In the genomic region with DNA sequence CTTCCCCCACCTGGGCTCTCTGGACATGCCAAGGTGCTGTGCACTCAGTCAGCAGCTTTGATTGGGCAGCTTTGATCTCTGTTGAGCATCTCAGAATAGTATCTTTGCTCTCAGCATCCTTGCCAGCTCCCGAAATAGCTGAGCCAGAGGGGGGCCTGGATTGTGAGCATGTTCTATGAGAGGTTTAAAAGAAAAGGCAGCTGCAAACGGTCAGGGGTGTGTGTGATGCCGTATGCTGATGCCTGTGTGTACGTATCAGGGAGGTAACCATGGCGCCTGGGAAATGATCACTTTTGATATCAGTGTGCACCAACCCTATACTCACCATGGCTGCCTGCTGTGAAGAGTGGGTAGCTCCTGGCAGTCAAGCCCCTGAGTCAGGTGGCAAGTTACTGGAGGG, we compare ENCODE assay signal across 10 mouse cellular contexts.
DNase-seq lines count a peak whose midpoint lies in the region; ATAC-seq and TF ChIP-seq lines count a peak whose summit lies in the region.
"Had no signal": no experiment of that assay in that cellular context is flagged by ENCODE, and none has a peak within 500 bp of the region (broad histone marks: within the 10 kb centered on the region; RNA-seq: fewer than 3 reads in every experiment).

No protein-coding gene starts in this region.

- 0 out of 2 replicates have a peak, but pooled peaks cover 1% of the 10 kb centered on the region for H3K27me3 ChIP-seq in heart, embryonic 10.5 days (ENCODE audit: insufficient read depth, poor library complexity, severe bottlenecking)
- H3K27me3 ChIP-seq in heart, embryonic 12.5 days (replicated peaks): no peaks in the 10 kb centered on the region
- H3K27me3 ChIP-seq in neural tube, embryonic 13.5 days: no peaks in the 10 kb centered on the region
- no peaks in the 10 kb centered on the region for H3K27me3 ChIP-seq in neural tube, embryonic 15.5 days (replicated peaks)
- H3K27me3 ChIP-seq: liver, embryonic 15.5 days had no signal

- peaks cover 30% of the 10 kb centered on the region for H3K4me1 ChIP-seq in heart, embryonic 10.5 days
- peaks cover 33% of the 10 kb centered on the region for H3K4me1 ChIP-seq in heart, embryonic 12.5 days (replicated peaks)
- H3K4me1 ChIP-seq in neural tube, embryonic 13.5 days (replicated peaks): peaks cover 57% of the 10 kb centered on the region
- peaks cover 35% of the 10 kb centered on the region for H3K4me1 ChIP-seq in neural tube, embryonic 15.5 days
- peaks cover 40% of the 10 kb centered on the region for H3K4me1 ChIP-seq in olfactory bulb, adult 2 months (ENCODE audit: control insufficient read depth, insufficient read depth, low read length)
- H3K4me1 ChIP-seq: liver, embryonic 15.5 days had no signal

- no peak for TF ChIP-seq POLR2A in olfactory bulb, adult 2 months (IDR thresholded peaks at IDR 0.05; ENCODE audit: insufficient read depth, low read depth, low read length)

- no peak overlapping the region for H3K4me3 ChIP-seq in heart, embryonic 10.5 days
- H3K4me3 ChIP-seq in heart, embryonic 12.5 days: no peak overlapping the region
- H3K4me3 ChIP-seq in neural tube, embryonic 13.5 days: no peak overlapping the region
- H3K4me3 ChIP-seq in neural tube, embryonic 15.5 days (replicated peaks): no peak overlapping the region
- H3K4me3 ChIP-seq in olfactory bulb, adult 2 months (ENCODE audit: insufficient read depth, low read depth, low read length): no peak overlapping the region
- H3K4me3 ChIP-seq: liver, embryonic 15.5 days had no signal

- H3K4me2 ChIP-seq in heart, embryonic 12.5 days: no peak overlapping the region
- no peak overlapping the region for H3K4me2 ChIP-seq in neural tube, embryonic 13.5 days
- no peak overlapping the region for H3K4me2 ChIP-seq in neural tube, embryonic 15.5 days
- H3K4me2 ChIP-seq: liver, embryonic 15.5 days had no signal

- H3K9me3 ChIP-seq in heart, embryonic 10.5 days: no peaks in the 10 kb centered on the region
- no peaks in the 10 kb centered on the region for H3K9me3 ChIP-seq in heart, embryonic 12.5 days (replicated peaks)
- H3K9me3 ChIP-seq in neural tube, embryonic 13.5 days: no peaks in the 10 kb centered on the region
- H3K9me3 ChIP-seq in neural tube, embryonic 15.5 days (replicated peaks): no peaks in the 10 kb centered on the region
- H3K9me3 ChIP-seq: liver, embryonic 15.5 days had no signal

- TF ChIP-seq CTCF in olfactory bulb, adult 2 months (IDR thresholded peaks at IDR 0.05; ENCODE audit: insufficient read depth, low read depth, low read length): no peak

- DNase-seq in heart, embryonic 10.5 days (ENCODE audit: low spot score): no peak
- peak; percentile 77 for DNase-seq in cerebellum, adult 9-10 months
- no peak for DNase-seq in urinary bladder, postnatal 14 days (ENCODE audit: low spot score)

- no peaks in the 10 kb centered on the region for H3K36me3 ChIP-seq in heart, embryonic 10.5 days
- no peaks in the 10 kb centered on the region for H3K36me3 ChIP-seq in heart, embryonic 12.5 days
- H3K36me3 ChIP-seq in neural tube, embryonic 13.5 days: no peaks in the 10 kb centered on the region
- no peaks in the 10 kb centered on the region for H3K36me3 ChIP-seq in neural tube, embryonic 15.5 days
- H3K36me3 ChIP-seq: liver, embryonic 15.5 days had no signal

- no peak overlapping the region for H3K9ac ChIP-seq in heart, embryonic 12.5 days
- H3K9ac ChIP-seq in neural tube, embryonic 13.5 days: no peak overlapping the region
- H3K9ac ChIP-seq in neural tube, embryonic 15.5 days (replicated peaks): no peak overlapping the region
- H3K9ac ChIP-seq: liver, embryonic 15.5 days had no signal

- 63% methylated on average over 5 of the region's 5 CpGs for WGBS in heart, embryonic 10.5 days
- 41% methylated on average over 5 of the region's 5 CpGs for WGBS in heart, embryonic 12.5 days
- WGBS in neural tube, embryonic 13.5 days: 52% methylated on average over 5 of the region's 5 CpGs
- WGBS in neural tube, embryonic 15.5 days: 48% methylated on average over 5 of the region's 5 CpGs
- WGBS in olfactory bulb, adult 2 months: 19% methylated on average over 5 of the region's 5 CpGs

- ATAC-seq in heart, embryonic 12.5 days (ENCODE audit: insufficient number of reproducible peaks, low FRiP score): no peak
- ATAC-seq in neural tube, embryonic 13.5 days (ENCODE audit: low read depth): no peak
- no peak for ATAC-seq in neural tube, embryonic 15.5 days (ENCODE audit: low FRiP score)
- ATAC-seq: CD4-positive, CD25-positive, alpha-beta regulatory T cell, adult 4 months had no signal

- H3K27ac ChIP-seq in heart, embryonic 10.5 days: peak overlapping the region; percentile 44; the same call in 1 of the 2 replicates
- no peak overlapping the region for H3K27ac ChIP-seq in heart, embryonic 12.5 days (ENCODE audit: poor library complexity, severe bottlenecking)
- H3K27ac ChIP-seq in neural tube, embryonic 13.5 days (replicated peaks): 0 out of 2 replicates have a peak overlapping the region, but pooled peaks have one; percentile 19
- no peak overlapping the region for H3K27ac ChIP-seq in neural tube, embryonic 15.5 days (replicated peaks)
- H3K27ac ChIP-seq in olfactory bulb, adult 2 months (ENCODE audit: insufficient read depth, low read depth, low read length): peak overlapping the region; percentile 90
- H3K27ac ChIP-seq: liver, embryonic 15.5 days; macrophage had no signal

Comparison
In these comparisons a context has a peak if more than half of its experiments do, and no peak if none do; other contexts are left out.
1. H3K27ac ChIP-seq: peak in heart, embryonic 10.5 days (single experiment), neural tube, embryonic 13.5 days (single experiment) and olfactory bulb, adult 2 months (single experiment); none in heart, embryonic 12.5 days (single experiment) and neural tube, embryonic 15.5 days (single experiment).